Mouse (Mus musculus): Measurements from ENCODE around the gene Supt3.

Supt3 gene

GRCm38 (mm10) chr17:45143043-45143442 lies 366.1 kb downstream of the Supt3 start:
- ChIA-PET POLR2A (interaction anchor here in 2 of 4 experiments (0.6 to 1.0 kb wide), 2 partner anchors 10 to 320 kb away, joined by 3 to 6 read pairs; no protein-coding TSS in a partner anchor), CTCF (interaction anchor here in 1 of 4 experiments (0.6 to 1.7 kb wide), 2 partner anchors 16 to 231 kb away, joined by 3 to 4 read pairs; no protein-coding TSS in a partner anchor)

GRCm38 (mm10) chr17:45144656-45145055 lies 367.7 kb downstream of the Supt3 start:
- ChIA-PET POLR2A (interaction anchor here in 2 of 4 experiments (0.6 to 1.2 kb wide), 3 partner anchors 11 to 78 kb away, joined by 3 to 5 read pairs (median 4); no protein-coding TSS in a partner anchor), CTCF (interaction anchor here in 2 of 4 experiments (0.5 to 1.7 kb wide), 2 partner anchors 10 to 230 kb away, joined by 4 read pairs; no protein-coding TSS in a partner anchor)

GRCm38 (mm10) chr17:45151312-45151929 lies 374.5 kb downstream of the Supt3 start:
- ChIA-PET CTCF (no interaction called here), POLR2A (interaction anchor here in 1 of 4 experiments (0.7 kb wide), 1 partner anchor 1376 kb away, joined by 5 read pairs; no protein-coding TSS in a partner anchor)

GRCm38 (mm10) chr17:45153721-45154120 lies 376.8 kb downstream of the Supt3 start:
- ChIA-PET POLR2A (interaction anchor here in 1 of 4 experiments (0.7 to 1.5 kb wide), 4 partner anchors 8 to 81 kb away, joined by 3 to 4 read pairs (median 3); no protein-coding TSS in a partner anchor), CTCF (interaction anchor here in 2 of 4 experiments (0.7 kb wide), 2 partner anchors 9 to 1337 kb away, joined by 4 to 5 read pairs; no protein-coding TSS in a partner anchor)

- POLR2A ChIA-PET = interaction anchor here in 3 of 4 experiments (0.6 to 0.7 kb wide), 6 partner anchors 11 to 205 kb away, joined by 3 to 4 read pairs (median 4); no protein-coding TSS in a partner anchor
- CTCF ChIA-PET = interaction anchor here in 1 of 4 experiments (0.6 kb wide), 1 partner anchor 505 kb away, joined by 7 read pairs; no protein-coding TSS in a partner anchor
Observed at GRCm38 (mm10) chr17:45158171-45158691, 381.3 kb downstream of the Supt3 start.

- ChIA-PET POLR2A (interaction anchor here in 2 of 4 experiments (0.6 kb wide), 2 partner anchors 253 to 382 kb away, joined by 3 to 4 read pairs; no protein-coding TSS in a partner anchor), CTCF (interaction anchor here in 3 of 4 experiments (0.6 to 1.0 kb wide), 5 partner anchors 14 to 1443 kb away, joined by 3 read pairs; no protein-coding TSS in a partner anchor)
Observed at GRCm38 (mm10) chr17:45160651-45161050, 383.7 kb downstream of the Supt3 start.

- CTCF ChIA-PET = no interaction called here
- POLR2A ChIA-PET = no interaction called here
Observed at GRCm38 (mm10) chr17:45165741-45166140, 388.8 kb downstream of the Supt3 start.

All from embryonic stem cell, embryonic (primary cell).